Mouse (Mus musculus): ENCODE measurements around the gene Uggt2. TPM values are rescaled to one million over a fixed set of nuclear protein-coding genes. Genes with fewer than 3 reads are reported as not detected.

The Uggt2 gene
- polyA plus RNA-seq, 1 experiment: 0.84 TPM

GRCm38 (mm10) chr14:118958010-118958409, 141.2 kb downstream of the Uggt2 start:
- no peak overlapping the region for H3K27ac ChIP-seq (ENCODE audit: control insufficient read depth, insufficient read depth, low read length)
- DNase-seq: no peak
- peaks cover 78% of the 10 kb centered on the region for H3K36me3 ChIP-seq (ENCODE audit: control insufficient read depth, insufficient read depth, low read length)
- no peaks in the 10 kb centered on the region for H3K27me3 ChIP-seq (ENCODE audit: control insufficient read depth, insufficient read depth, low read length)
- TF ChIP-seq POLR2A (IDR thresholded peaks at IDR 0.05; ENCODE audit: control insufficient read depth, extremely low read depth, insufficient read depth, low read length, poor library complexity) (no peak), CTCF (IDR thresholded peaks at IDR 0.05; ENCODE audit: borderline replicate concordance, control insufficient read depth, extremely low read depth, insufficient read depth, low read length, poor library complexity) (no peak)
- WGBS: 98% methylated on average over 3 of the region's 3 CpGs
- H3K4me1 ChIP-seq (replicated peaks; ENCODE audit: control insufficient read depth, insufficient read depth, low read length): no peaks in the 10 kb centered on the region
- no peak overlapping the region for H3K4me3 ChIP-seq (ENCODE audit: control insufficient read depth, insufficient read depth, low read length)

GRCm38 (mm10) chr14:118951912-118952583, 147.2 kb downstream of the Uggt2 start:
- 97% methylated on average over 9 of the region's 9 CpGs for WGBS
- peaks cover 6% of the 10 kb centered on the region for H3K4me1 ChIP-seq (replicated peaks; ENCODE audit: control insufficient read depth, insufficient read depth, low read length)

GRCm38 (mm10) chr14:118948841-118949240, 150.4 kb downstream of the Uggt2 start:
- H3K4me3 ChIP-seq (ENCODE audit: control insufficient read depth, insufficient read depth, low read length): no peak overlapping the region
- H3K36me3 ChIP-seq (ENCODE audit: control insufficient read depth, insufficient read depth, low read length): peaks cover 9% of the 10 kb centered on the region
- peaks cover 17% of the 10 kb centered on the region for H3K4me1 ChIP-seq (replicated peaks; ENCODE audit: control insufficient read depth, insufficient read depth, low read length)
- no peak for TF ChIP-seq CTCF (IDR thresholded peaks at IDR 0.05; ENCODE audit: borderline replicate concordance, control insufficient read depth, extremely low read depth, insufficient read depth, low read length, poor library complexity)
- no peak for TF ChIP-seq POLR2A (IDR thresholded peaks at IDR 0.05; ENCODE audit: control insufficient read depth, extremely low read depth, insufficient read depth, low read length, poor library complexity)
- H3K27me3 ChIP-seq (ENCODE audit: control insufficient read depth, insufficient read depth, low read length): no peaks in the 10 kb centered on the region
- DNase-seq: no peak
- WGBS: 92% methylated on average over 1 of the region's 1 CpGs
- H3K27ac ChIP-seq (ENCODE audit: control insufficient read depth, insufficient read depth, low read length): no peak overlapping the region

More at GRCm38 (mm10) chr14:118951912-118952583, 147.2 kb downstream of the Uggt2 start:
- Histone ChIP-seq H3K4me3 (ENCODE audit: control insufficient read depth, insufficient read depth, low read length) (no peak overlapping the region), H3K27me3 (ENCODE audit: control insufficient read depth, insufficient read depth, low read length) (no peaks in the 10 kb centered on the region), H3K36me3 (ENCODE audit: control insufficient read depth, insufficient read depth, low read length) (peaks cover 27% of the 10 kb centered on the region), H3K27ac (ENCODE audit: control insufficient read depth, insufficient read depth, low read length) (no peak overlapping the region)
- DNase-seq: no peak
- TF ChIP-seq POLR2A (IDR thresholded peaks at IDR 0.05; ENCODE audit: control insufficient read depth, extremely low read depth, insufficient read depth, low read length, poor library complexity): no peak
- TF ChIP-seq CTCF (IDR thresholded peaks at IDR 0.05; ENCODE audit: borderline replicate concordance, control insufficient read depth, extremely low read depth, insufficient read depth, low read length, poor library complexity): no peak

GRCm38 (mm10) chr14:118944702-118945101, 154.5 kb downstream of the Uggt2 start:
- no peak for DNase-seq
- H3K27ac ChIP-seq (ENCODE audit: control insufficient read depth, insufficient read depth, low read length): no peak overlapping the region
- H3K4me3 ChIP-seq (ENCODE audit: control insufficient read depth, insufficient read depth, low read length): no peak overlapping the region
- no peaks in the 10 kb centered on the region for H3K36me3 ChIP-seq (ENCODE audit: control insufficient read depth, insufficient read depth, low read length)
- no peaks in the 10 kb centered on the region for H3K27me3 ChIP-seq (ENCODE audit: control insufficient read depth, insufficient read depth, low read length)
- WGBS: 81% methylated on average over 2 of the region's 2 CpGs
- H3K4me1 ChIP-seq (replicated peaks; ENCODE audit: control insufficient read depth, insufficient read depth, low read length): peaks cover 28% of the 10 kb centered on the region
- no peak for TF ChIP-seq POLR2A (IDR thresholded peaks at IDR 0.05; ENCODE audit: control insufficient read depth, extremely low read depth, insufficient read depth, low read length, poor library complexity)
- TF ChIP-seq CTCF (IDR thresholded peaks at IDR 0.05; ENCODE audit: borderline replicate concordance, control insufficient read depth, extremely low read depth, insufficient read depth, low read length, poor library complexity): no peak

- DNase-seq: no peak
- TF ChIP-seq CTCF (IDR thresholded peaks at IDR 0.05; ENCODE audit: borderline replicate concordance, control insufficient read depth, extremely low read depth, insufficient read depth, low read length, poor library complexity) (no peak), POLR2A (IDR thresholded peaks at IDR 0.05; ENCODE audit: control insufficient read depth, extremely low read depth, insufficient read depth, low read length, poor library complexity) (no peak)
- Histone ChIP-seq H3K4me1 (replicated peaks; ENCODE audit: control insufficient read depth, insufficient read depth, low read length) (peaks cover 28% of the 10 kb centered on the region), H3K36me3 (ENCODE audit: control insufficient read depth, insufficient read depth, low read length) (no peaks in the 10 kb centered on the region), H3K27me3 (ENCODE audit: control insufficient read depth, insufficient read depth, low read length) (no peaks in the 10 kb centered on the region), H3K4me3 (ENCODE audit: control insufficient read depth, insufficient read depth, low read length) (no peak overlapping the region; the same call in 1 of the 2 replicates), H3K27ac (ENCODE audit: control insufficient read depth, insufficient read depth, low read length) (peak overlapping the region; percentile 73)
- WGBS: 35% methylated on average over 12 of the region's 12 CpGs
These were observed 157.2 kb downstream of the Uggt2 start for GRCm38 (mm10) chr14:118942076-118942475.

GRCm38 (mm10) chr14:118940796-118941495, 158.3 kb downstream of the Uggt2 start:
- Histone ChIP-seq H3K27me3 (ENCODE audit: control insufficient read depth, insufficient read depth, low read length) (no peaks in the 10 kb centered on the region), H3K36me3 (ENCODE audit: control insufficient read depth, insufficient read depth, low read length) (no peaks in the 10 kb centered on the region), H3K27ac (ENCODE audit: control insufficient read depth, insufficient read depth, low read length) (peak overlapping the region; percentile 98), H3K4me1 (replicated peaks; ENCODE audit: control insufficient read depth, insufficient read depth, low read length) (peaks cover 33% of the 10 kb centered on the region), H3K4me3 (ENCODE audit: control insufficient read depth, insufficient read depth, low read length) (no peak overlapping the region)
- no peak for DNase-seq
- WGBS: 14% methylated on average over 4 of the region's 4 CpGs
- no peak for TF ChIP-seq POLR2A (IDR thresholded peaks at IDR 0.05; ENCODE audit: control insufficient read depth, extremely low read depth, insufficient read depth, low read length, poor library complexity)
- no peak for TF ChIP-seq CTCF (IDR thresholded peaks at IDR 0.05; ENCODE audit: borderline replicate concordance, control insufficient read depth, extremely low read depth, insufficient read depth, low read length, poor library complexity)

Measured in thymus, adult 2 months (tissue).